Mouse (Mus musculus) heart, adult 11 months (tissue): ENCODE data around the gene Unc5c.

Experiments
- DNase-seq: peaks from one replicate; pipeline ENCODE4 v3.0.0; 2022

Unc5c gene

DNA sequence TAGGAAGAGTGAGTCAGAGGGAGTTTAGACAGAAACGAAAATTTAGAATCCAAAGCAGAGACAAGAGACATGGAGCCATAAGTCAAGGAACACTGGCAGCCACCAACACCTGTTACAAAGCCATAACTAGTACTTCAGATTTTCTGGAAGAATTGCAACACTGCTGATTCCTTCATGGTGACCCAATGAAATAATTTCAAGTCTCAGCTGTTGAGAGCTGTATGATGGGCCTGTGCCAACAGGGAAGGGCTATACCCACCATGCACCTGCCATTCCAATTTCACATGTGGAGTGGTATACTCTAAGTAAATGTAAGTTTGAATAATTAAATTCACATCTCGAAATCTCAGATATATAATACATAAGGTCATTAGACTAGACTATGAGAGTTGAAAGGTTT, 259.5 kb downstream of the Unc5c start:
- DNase-seq = no peak

DNA sequence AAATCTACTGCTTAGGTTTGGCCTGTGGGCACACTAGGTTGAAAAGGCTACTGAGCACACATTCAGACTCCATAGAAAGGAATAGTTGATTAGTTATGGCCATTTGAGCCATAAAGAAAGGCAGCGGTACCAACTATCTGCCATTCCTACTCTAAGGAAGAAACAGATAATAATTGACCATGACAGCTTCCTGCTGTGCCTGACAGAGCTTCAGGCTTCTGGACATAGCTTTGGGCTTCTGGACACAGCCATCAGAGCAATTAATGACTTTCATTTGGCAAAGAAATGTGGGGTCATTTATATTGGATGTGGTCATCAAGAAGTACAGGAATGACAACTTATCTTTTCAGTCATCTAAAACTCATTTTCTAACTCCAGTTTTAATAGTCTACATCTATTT, 260.4 kb downstream of the Unc5c start:
- no peak for DNase-seq

DNA sequence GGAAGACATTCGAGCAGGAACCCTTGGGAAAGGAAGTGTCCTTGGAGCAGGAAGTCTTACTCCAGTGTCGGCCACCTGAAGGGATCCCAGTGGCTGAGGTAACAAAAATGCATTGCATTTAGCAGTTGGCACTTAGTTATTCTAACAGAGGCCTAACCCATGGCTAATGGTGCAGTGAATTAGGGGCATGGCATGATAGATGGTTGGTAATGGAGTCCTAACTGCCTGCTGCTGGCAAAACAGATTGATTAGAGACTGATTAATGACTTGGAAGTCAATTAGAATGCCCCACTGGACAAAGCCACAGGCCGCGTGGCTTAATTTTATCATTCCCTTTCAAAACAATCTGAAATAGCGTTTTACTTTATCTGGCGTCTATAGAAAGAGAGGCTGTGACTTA, 268.8 kb downstream of the Unc5c start:
- no peak for DNase-seq

DNA sequence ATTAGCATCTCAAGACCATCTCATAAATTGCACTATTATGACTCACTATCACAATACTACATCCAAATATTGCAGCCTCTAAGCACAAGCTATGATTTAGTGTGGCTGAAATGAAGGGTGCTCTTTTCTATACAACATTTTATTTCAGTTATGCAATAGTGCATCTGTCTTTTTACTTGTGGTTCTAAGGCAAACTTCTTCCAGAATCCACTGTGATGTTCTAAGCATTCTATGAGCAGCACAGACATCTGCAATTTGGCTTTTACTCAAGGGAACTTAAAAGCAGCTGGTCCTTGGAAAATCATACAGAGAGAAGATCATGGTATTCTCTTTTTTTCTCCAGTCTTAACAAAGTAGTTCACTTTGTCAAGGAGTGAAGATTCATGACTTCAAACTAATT, 270.3 kb downstream of the Unc5c start:
- DNase-seq = no peak

DNA sequence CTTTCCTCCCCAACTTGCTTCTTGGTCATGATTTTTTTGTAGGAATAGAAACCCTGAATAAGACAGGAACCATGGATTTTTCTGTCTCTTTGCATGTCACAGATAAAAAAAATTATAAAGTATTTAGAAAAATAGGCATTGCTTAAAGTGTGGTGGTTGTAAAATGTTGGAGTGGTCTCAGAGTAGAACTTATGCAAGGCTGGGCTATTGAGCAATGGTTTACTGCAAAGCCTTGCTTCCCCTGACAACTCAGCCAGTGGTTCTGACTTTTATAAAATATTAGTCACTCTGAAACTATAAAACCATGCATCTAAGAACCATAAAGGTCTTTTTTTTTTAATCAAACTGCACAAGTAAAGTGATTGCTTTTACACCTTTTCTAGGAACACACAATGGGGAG, 280.3 kb downstream of the Unc5c start:
- DNase-seq = no peak

DNA sequence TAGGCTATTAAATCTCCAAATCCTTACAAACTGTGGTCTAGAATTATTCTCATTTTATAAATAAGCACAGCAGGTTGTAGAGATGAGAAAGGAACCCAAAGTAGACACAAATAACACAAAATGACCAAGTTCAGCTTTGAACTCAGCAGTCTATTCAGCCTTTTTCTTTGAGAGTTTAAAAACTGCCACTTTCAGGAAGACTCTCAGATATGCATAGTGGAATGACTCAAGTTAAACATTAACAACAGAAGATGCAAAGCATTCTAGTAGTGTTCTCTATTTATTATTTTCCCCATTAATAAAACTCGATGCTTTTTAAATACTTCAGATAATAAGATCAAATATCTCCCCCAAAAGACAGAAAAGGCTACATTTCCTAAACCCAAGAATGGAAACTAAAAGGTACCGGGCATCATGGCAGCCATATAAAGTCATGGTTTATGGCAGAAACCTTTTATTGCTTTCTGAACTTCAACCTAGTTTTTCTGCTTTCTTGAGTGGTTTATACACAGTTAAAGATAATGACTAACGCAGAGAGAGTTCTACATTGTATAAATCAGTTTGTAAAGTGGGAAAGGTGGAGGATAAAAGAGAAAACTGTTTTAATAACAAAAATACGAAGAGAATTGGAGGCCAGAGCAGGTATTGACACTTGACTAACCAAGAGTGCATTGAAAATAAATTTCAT, 283.8 kb downstream of the Unc5c start:
- no peak for DNase-seq

DNA sequence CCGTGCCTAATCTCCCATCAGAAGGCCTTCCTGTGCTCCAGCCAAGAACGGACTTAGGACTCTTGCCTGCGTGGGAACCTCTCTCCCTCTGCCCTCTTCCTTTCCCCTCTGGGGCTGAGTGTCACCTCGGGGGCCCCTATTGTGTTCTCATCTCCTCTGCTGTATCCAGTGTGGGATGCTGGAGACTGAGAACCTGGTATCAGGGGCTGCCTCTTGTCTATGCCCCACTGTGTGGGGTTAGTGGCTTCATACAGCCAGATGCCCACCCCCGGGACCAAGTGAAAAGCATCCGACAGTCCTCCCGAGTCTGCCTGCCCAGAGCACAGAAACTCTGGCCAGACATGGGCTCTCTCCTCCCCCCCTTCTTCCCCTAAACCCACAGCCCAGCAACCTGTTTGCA, 287.2 kb downstream of the Unc5c start:
- DNase-seq = no peak

DNA sequence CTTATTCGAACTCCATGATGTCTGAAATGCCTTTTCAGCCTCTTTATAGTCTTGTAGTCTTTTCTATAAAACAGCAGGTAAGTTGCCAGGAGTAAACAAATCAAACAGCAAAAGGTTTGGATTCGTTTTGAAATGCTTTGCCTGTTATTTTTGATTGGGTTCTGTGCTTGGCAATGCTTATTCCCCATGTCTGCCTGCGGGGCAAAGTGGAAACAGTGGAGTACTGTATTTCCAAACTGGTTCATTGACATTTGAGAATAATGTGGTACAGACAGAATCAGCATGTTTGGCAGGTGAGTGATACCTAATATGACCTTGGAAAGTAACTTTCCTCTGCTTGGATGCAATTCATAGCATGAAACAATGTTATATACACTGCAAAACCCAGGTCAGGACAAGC, 292.2 kb downstream of the Unc5c start:
- no peak for DNase-seq

DNA sequence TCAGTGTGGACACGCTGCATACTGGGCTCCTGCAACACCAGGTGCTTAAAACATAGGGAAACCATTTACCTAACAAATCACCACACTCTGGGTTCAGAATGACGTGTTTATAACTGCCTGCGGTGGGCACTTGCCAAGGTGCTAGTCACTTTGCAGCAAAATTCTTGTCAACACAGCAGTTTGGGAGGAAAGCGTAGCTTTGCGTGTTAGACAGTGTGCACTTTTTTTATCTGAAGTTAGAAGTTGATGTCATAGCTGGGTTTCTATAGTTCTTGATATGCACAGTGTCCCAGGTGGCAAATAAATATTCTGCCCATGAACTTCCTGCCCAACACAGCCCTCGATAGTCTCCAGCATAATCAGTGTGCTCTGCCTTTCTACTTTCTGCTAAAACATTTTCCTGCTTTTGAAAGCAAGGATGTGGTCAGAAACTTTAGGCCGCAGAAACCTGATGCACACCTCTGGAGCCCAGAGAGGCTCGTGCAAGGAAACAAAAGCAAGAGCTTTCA, 313.4 kb downstream of the Unc5c start:
- DNase-seq = no peak

DNA sequence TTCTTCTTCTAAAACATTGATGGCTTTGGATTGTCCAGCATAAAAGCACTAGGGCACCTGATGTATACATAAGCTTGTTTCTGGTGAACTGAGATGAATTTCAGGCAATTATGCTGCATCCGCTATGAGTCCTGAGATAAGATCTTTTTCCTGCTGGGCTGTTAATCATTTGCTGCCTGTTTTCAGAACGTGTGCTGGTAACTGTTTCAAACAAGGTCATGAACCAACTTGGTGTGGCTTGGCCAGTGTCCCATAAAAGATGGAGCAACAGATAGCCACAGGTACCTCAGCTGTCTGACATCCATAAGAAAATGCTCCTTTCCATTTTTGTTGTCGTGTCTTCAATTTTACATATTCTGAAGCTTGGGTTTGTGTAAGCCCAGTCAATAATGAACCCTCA, 314.2 kb downstream of the Unc5c start:
- DNase-seq = no peak

DNA sequence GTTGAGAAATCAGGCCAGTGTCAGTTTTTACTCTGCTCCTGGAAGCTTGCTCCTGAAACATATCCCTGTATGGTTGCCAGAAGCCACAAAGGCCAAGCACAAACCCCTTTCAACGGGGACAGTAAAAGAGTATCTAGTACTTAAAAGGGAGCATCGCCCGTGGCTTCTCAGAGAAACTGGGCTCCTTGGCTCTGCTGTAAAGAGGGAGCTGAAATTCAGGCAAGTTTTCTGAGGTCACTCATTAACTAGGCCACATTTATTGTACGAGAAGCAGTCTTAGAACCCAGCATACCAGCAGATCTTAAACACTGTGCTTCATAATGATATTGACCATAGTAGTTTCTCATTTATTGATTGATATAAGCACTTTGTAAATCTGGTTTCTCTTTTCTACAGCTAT, 317.5 kb downstream of the Unc5c start:
- DNase-seq = no peak

DNA sequence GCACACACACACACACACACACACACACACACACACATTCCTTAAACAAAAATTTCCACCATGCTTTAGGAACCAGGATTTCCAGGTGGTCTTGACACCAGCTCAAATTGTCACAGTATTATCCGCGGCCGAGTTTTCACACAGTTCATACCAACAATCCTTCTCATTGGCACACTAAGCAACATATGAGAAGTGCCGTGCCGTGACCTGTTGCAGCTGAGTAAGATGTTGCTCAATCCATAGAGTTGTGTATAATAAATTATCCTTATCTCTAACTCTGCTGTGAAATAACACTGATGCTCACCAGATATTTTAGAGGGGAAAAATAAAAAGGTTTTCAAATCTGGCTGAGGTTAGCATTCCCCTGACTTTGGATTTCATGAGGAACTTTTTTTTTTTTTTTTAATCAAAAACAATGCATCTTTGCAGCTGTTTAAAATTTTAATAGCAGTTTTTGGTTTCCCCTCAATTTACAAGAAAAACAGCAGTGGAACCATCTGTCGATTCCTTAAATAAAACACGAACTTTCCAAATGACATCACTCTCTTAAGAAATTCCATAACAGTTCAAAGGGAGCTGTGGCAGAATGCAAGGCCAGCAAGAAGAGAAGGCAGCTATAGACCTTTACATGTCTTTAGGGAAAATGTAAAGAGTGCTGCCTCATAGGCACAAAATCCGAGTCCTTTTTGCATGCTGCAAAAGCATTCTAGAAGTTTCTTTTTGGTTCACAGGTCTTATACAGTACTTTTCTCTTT, 326.2 kb downstream of the Unc5c start:
- DNase-seq = no peak

DNA sequence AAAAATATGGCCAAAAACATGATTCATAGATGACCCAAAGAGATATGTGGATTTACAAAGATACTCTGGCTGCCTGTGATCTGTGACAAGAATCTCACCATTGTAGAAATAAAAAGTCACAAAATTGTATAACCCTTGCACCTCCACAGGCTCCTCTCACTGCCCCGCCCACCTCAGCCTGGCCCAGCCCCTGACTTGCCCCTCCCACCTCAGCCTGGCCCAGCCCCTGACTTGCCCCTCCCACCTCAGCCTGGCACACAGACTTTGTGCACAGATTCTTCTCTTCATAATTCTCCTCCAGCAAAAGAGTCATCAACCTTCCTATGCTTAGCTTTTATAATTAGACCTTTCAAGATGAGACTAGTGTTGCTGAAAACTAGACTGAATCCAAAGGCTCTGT, 327.1 kb downstream of the Unc5c start:
- DNase-seq = no peak

DNA sequence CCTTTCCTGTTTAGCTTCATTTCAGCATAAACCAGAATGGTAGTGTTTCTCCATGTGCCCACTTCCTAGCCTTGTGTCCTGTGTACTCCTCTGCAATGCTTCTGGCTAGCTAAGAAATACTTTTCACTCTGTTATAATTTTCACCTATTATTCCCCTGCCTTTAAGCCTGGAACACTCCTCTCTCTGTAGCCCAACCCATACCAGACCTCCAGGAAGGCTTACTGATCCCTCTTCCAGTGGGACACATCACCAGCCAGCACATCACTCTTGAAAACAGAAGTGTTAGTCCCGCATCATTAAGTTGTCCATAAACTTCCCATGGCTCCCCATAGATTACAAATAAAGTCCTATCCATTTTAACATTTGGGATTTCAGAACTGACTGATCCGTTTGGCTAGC, 328.7 kb downstream of the Unc5c start:
- DNase-seq = no peak

DNA sequence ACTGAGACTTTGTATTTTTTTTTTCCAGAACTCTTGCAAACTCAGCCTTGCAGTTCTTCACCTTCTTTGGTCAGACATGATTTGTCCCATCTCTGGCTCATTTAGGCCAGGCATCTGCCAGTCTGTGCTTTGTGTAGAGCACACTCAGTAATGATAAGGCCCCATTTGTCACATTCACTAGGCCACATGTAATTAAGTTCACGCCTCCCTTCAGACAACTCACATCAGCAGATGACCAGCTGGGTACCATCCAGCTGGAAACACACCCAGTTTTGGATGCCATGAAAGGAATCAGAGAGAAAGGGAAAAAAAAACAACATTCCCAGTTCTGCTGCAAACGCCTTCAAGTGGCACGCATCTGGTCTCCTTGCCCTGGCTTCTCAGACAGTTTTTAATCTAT, 329.4 kb downstream of the Unc5c start:
- no peak for DNase-seq

DNA sequence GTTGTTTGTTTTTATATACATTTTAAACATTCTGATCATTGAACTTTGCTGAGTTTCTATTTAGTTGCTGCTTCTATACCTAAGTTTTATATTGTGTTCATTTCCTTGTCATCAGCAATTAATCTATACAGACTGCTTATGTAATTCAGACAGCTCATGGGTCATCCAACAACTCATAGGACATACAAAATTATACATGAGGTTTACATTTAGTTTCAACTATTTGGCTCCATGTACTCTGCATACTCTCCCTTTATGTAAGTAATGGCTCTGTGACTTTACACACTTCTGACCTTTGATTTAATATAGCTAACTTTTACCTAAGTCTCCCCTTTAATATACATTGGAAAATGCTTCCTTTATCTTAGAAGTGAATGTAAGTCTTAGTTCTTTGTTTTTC, 332.4 kb downstream of the Unc5c start:
- DNase-seq = no peak

DNA sequence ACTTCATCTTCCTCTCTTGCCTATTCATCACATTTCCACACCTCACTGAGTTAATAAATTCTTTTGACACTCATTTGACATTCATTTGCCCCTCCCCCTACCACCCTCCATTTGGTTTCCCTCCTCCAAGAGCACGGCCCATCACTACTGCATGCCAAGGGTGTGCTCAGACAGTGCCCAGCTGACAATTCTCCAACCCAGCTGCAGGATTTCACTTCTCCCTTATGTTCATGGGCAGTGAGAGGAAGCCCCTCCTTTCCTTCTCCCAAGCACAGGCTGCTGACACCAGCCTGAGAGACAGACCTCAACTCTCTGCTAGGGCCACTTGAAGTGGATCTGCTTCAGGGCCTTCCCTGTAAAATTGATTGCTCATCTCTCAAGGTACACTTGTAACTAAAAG, 332.8 kb downstream of the Unc5c start:
- DNase-seq = no peak

DNA sequence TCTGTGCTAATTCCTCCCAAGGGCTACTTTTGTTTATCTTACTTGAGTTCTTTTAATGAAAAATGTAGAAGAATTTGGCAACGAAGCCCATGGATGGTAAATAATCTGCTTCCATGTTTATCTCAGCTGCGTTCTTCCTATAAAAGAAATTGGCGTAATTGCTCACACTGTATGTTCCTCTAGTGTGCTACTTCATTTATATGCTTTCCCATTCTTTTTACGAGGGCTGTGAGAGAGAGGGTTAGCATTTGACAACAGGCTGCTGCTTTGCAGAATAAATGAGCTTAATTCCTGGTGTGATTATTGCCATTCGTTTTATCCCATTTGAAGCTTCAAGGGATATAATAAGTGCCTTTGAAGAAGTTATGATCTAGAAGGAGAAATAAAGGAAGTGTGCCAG, 339.1 kb downstream of the Unc5c start:
- DNase-seq = no peak

DNA sequence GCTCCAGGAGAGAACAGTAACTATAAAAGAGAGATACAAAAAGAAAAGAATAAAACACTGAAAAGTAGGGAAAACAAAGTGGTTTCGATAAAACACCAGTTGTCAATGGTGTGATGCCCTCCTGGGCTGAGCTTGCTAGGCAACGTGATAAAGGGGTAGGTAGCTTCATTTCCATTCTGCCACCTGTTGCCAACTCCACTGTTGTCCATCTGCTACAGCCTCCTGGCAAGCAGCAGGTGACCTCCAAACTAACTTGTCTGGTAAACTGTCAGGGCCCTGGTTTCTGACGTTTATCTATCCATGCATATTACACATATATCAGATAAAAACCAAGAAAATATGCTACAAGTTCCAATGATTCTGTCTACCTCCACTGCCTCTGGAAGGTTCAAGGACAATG, 344.6 kb downstream of the Unc5c start:
- no peak for DNase-seq

DNA sequence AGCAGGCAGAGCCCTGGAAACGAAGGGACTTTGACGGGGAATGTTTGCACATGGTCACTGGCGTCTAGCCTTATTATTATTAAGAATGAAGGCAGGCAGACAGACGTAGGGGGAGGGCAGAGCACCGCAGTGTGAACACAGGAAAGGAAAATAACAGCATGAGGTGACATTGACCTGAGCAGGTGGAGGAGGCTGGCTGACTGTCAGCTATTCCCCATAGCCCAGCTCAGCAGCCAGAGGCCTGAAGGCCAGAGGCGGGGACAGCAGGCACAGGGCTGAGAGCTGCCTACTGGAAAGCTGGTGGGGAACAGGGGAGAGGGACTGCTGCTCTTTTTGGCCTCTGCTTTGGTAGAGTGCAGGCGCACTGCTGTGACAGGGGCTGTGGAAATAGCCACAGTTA, 345.9 kb downstream of the Unc5c start:
- DNase-seq = peak; percentile 76

DNA sequence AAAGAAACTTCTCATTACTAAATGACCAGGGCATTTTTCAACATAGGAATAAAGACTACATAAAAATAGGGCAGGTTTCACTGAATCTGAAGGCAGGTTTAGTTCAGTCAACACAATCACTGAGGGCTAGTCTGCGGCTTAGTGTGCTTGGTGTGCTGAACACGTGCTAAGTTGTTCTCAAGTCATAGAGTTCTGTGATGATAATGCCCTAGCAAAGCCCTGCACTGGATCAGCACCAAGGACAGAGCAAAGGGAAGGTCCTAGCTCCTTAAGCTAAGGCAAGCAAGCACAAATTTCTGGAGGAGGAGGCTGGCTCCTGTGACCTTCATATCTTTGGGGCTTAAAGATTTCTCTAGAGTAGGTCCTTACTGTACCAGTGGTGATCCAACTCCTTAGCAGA, 346.3 kb downstream of the Unc5c start:
- peak; percentile 56 for DNase-seq

DNA sequence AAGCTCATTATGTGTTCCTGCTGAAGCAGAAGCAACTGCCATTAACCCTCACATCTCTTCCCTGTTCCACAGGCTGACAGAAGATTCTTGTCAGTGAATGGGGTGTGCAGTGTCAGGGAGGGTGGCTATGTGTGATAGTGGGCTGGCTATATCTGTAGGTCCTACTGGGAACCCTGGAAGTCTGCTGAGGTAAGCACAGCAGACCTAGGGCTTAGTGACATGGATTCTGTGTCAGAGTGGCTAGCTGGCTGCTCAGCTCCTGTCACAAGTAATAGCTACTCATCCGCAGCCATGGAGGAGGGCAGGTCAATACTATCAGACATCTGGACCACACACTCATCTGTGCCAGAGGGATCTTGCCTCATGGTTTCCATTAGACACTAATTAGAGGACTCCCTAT, 349.8 kb downstream of the Unc5c start:
- DNase-seq = peak; percentile 54

DNA sequence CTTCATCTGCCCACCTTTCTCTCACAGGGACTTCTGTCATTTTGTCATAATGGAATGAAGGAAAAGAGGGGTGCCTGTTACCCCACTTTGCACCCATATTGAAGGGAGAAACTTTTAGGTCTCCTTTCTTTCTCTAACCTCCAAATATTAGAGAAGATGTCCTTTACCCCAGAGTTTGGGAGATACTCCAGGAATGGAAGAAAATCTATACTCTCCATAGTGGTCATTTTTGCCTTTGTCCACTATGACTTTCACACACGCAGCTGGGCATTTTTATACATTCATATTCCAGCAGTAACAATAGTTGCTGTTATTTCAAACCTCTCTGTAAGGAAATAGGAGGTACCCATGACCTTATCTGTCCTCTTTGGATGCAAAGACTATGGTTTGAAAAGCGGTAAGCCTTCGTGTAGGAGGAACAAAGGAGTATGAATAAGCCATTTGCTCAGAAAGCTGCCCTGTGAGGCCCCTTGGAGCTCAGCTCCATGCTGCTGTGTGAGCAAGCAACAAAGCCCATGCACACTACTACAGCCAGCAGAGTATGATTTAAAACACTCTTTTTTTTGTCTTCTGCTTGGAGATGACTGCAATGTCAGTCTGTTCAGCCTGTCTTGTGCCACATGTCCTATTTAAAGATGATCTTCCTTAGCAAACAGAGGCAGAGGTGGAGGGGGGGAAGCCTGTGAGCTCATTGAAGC, 353.7 kb downstream of the Unc5c start:
- peak; percentile 15 for DNase-seq

DNA sequence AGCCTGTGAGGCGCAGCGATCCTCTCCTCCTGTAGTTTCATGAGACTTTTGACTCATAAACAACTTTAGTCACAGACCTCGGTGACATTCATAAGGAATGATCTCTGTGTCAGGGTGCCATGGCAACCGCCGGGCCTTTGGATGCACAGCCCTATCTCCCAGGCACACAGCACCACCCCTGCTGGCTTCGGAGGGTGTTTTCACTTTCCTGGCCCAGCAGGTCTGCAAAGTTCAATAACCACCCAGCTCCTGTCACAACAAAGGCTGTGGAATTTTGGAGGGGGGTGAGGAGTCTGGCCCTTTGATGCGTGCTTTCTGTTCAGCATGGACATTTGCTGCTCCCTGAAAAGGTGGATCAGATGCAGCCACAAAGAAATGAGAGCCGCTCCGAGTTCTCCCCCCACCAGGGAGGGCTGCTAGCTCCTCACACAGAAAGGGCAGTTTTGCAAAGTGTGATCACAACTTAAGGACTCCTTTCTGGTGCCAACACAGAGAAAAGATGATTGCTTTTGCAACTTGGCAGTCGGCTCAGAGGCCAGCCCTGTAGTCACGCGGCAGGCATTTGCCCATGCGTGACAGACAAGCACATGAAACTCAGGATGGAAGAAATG, 354.4 kb downstream of the Unc5c start:
- DNase-seq = peak; percentile 85
